Mouse (Mus musculus) kidney, adult 2 months (tissue): ENCODE data around the gene Ltbp3. TPM values are rescaled to one million over a fixed set of nuclear protein-coding genes. Genes with fewer than 3 reads are reported as not detected.

Experiments
- DNase-seq: peaks from one replicate; pipeline ENCODE4 v3.0.0; 2021
- H3K27ac ChIP-seq: fragments of 200-500 bp; 2 replicates; pipeline ENCODE4 v1.5.1; 2012; ENCODE audit warnings: low read depth, low read length, control low read depth, inconsistent platforms; ENCODE audit not compliant: insufficient read depth
- H3K27me3 ChIP-seq: fragments of 200-500 bp; replicated peaks from 2 replicates; pipeline ENCODE4 v1.6.1; 2012; ENCODE audit warnings: mild to moderate bottlenecking, moderate library complexity, low read length, inconsistent platforms; ENCODE audit not compliant: control insufficient read depth, insufficient read depth
- H3K36me3 ChIP-seq: fragments of 200-500 bp; 2 replicates; pipeline ENCODE4 v1.6.1; 2012; ENCODE audit warnings: mild to moderate bottlenecking, moderate library complexity, low read length, inconsistent platforms; ENCODE audit not compliant: control insufficient read depth, insufficient read depth
- H3K4me1 ChIP-seq: fragments of 200-500 bp; 2 replicates; pipeline ENCODE4 v1.6.1; 2011; ENCODE audit warnings: low read length; ENCODE audit not compliant: control insufficient read depth, insufficient read depth
- H3K4me3 ChIP-seq: fragments of 200-500 bp; 2 replicates; pipeline ENCODE4 v1.5.1; 2011; ENCODE audit warnings: mild to moderate bottlenecking, low read depth, low read length, control low read depth; ENCODE audit not compliant: insufficient read depth
- CTCF ChIP-seq: fragments of 200-500 bp; conservative IDR thresholded peaks from 2 replicates; pipeline ENCODE4 v1.5.1; 2011; ENCODE audit warnings: low read depth, mild to moderate bottlenecking, control low read depth, low read length, moderate library complexity, mixed read lengths; ENCODE audit not compliant: insufficient read depth, insufficient read length
- POLR2A ChIP-seq: fragments of 200-500 bp; IDR thresholded peaks from one replicate; pipeline ENCODE4 v1.6.1; 2011; ENCODE audit warnings: low read depth, low read length, control low read depth
- WGBS: fragments of 180-500 bp; shearing (Covaris S2); methylation state at CpG from one replicate; pipeline ENCODE4 v1.1.7; 2018; 5-methylcytosine and 5-hydroxymethylcytosine counted together
- polyA plus RNA-seq: library from polyadenylated mRNA; depleted of rRNA; stranded (reverse); fragments of >200 nt; gene quantifications from 2 replicates; pipeline ENCODE4 v1.2.3, GENCODE M21; 2012

Ltbp3 gene
- polyA plus RNA-seq, 1 experiment, result 52.8 TPM

- Histone ChIP-seq H3K36me3 (no peaks in the 10 kb centered on the region; the same call in 1 of the 2 replicates), H3K4me3 (no peak overlapping the region)
Measured at GRCm38 (mm10) chr19:5756991-5757636, 16.4 kb downstream of the Ltbp3 start.

GRCm38 (mm10) chr19:5758878-5759403 lies 18.2 kb downstream of the Ltbp3 start:
- DNase-seq, result no peak
- Histone ChIP-seq H3K4me1 (no peaks in the 10 kb centered on the region), H3K36me3 (no peaks in the 10 kb centered on the region; the same call in 1 of the 2 replicates), H3K27ac (no peak overlapping the region), H3K4me3 (no peak overlapping the region), H3K27me3 (no peaks in the 10 kb centered on the region)
- WGBS, result 86% methylated on average over 14 of the region's 14 CpGs
- TF ChIP-seq POLR2A, result no peak
- TF ChIP-seq CTCF, result no peak

More at GRCm38 (mm10) chr19:5756991-5757636, 16.4 kb downstream of the Ltbp3 start:
- 53% methylated on average over 36 of the region's 36 CpGs for whole genome bisulfite sequencing
- DNase-seq, result no peak
- no peak for TF ChIP-seq CTCF
- no peak for TF ChIP-seq POLR2A
- Histone ChIP-seq H3K27ac (no peak overlapping the region), H3K4me1 (no peaks in the 10 kb centered on the region), H3K27me3 (no peaks in the 10 kb centered on the region)

- WGBS, result 93% methylated on average over 6 of the region's 6 CpGs
- DNase-seq, result no peak
Measured at GRCm38 (mm10) chr19:5763163-5763562, 22.5 kb downstream of the Ltbp3 start.

GRCm38 (mm10) chr19:5767271-5767670 lies 26.6 kb downstream of the Ltbp3 start:
- peaks cover 4% of the 10 kb centered on the region for H3K36me3 ChIP-seq
- peak; percentile 60 for DNase-seq
- H3K4me3 ChIP-seq, result no peak overlapping the region
- no peak overlapping the region for H3K27ac ChIP-seq
- WGBS, result 43% methylated on average over 4 of the region's 4 CpGs
- TF ChIP-seq CTCF (no peak), POLR2A (no peak)
- H3K27me3 ChIP-seq, result no peaks in the 10 kb centered on the region
- peaks cover 5% of the 10 kb centered on the region; the same call in 1 of the 2 replicates for H3K4me1 ChIP-seq

More at GRCm38 (mm10) chr19:5763163-5763562, 22.5 kb downstream of the Ltbp3 start:
- Histone ChIP-seq H3K27ac (no peak overlapping the region), H3K36me3 (peaks cover 4% of the 10 kb centered on the region), H3K4me3 (no peak overlapping the region), H3K27me3 (no peaks in the 10 kb centered on the region), H3K4me1 (no peaks in the 10 kb centered on the region)
- TF ChIP-seq POLR2A (no peak), CTCF (no peak)

GRCm38 (mm10) chr19:5770311-5770710 lies 29.6 kb downstream of the Ltbp3 start:
- no peak for DNase-seq
- WGBS, result 28% methylated on average over 9 of the region's 9 CpGs
- Histone ChIP-seq H3K36me3 (peaks cover 3% of the 10 kb centered on the region), H3K27me3 (no peaks in the 10 kb centered on the region), H3K27ac (peak overlapping the region; percentile 82), H3K4me1 (peaks cover 5% of the 10 kb centered on the region; the same call in 1 of the 2 replicates), H3K4me3 (peak overlapping the region; percentile 78)
- TF ChIP-seq POLR2A, result no peak
- no peak for TF ChIP-seq CTCF

GRCm38 (mm10) chr19:5770925-5771860 lies 30.5 kb downstream of the Ltbp3 start, which contains the start of gene Scyl1:
Scyl1 (minus strand) TSS chr19:5771419.
- no peak for TF ChIP-seq CTCF
- no peak for TF ChIP-seq POLR2A
- DNase-seq, result peak; percentile 98
- peak within 1 kb of the TSS; percentile 82 for H3K27ac ChIP-seq
- H3K4me1 ChIP-seq, result peaks cover 5% of the 10 kb centered on the region; the same call in 1 of the 2 replicates
- no peaks in the 10 kb centered on the region for H3K27me3 ChIP-seq
- H3K4me3 ChIP-seq, result peak within 1 kb of the TSS; percentile 78
- H3K36me3 ChIP-seq, result no peaks in the 10 kb centered on the region; the same call in 1 of the 2 replicates
- WGBS, result under 1% methylated on average over 64 of the region's 64 CpGs
